Mouse (Mus musculus) midbrain, embryonic 12.5 days (tissue): ENCODE measurements around the gene Dusp1. TPM values are rescaled to one million over a fixed set of nuclear protein-coding genes. Genes with fewer than 3 reads are reported as not detected.

ENCODE experiments used
- ATAC-seq: fragments of 200-750 bp; cut with Nextera tagmentation; 2 replicates; pipeline ENCODE4 v1.8.0; 2017; ENCODE audit warnings: low read depth, moderate TSS enrichment, moderate library complexity; ENCODE audit not compliant: low FRiP score
- H3K27ac ChIP-seq: fragments of 300-500 bp; sonication (generic); replicated peaks from 2 replicates; pipeline ENCODE4 v1.5.1; 2016; ENCODE audit warnings: mild to moderate bottlenecking
- H3K27me3 ChIP-seq: fragments of 300-500 bp; sonication (generic); 2 replicates; pipeline ENCODE4 v1.6.1; 2016; ENCODE audit warnings: mild to moderate bottlenecking
- H3K36me3 ChIP-seq: fragments of 300-500 bp; sonication (generic); 2 replicates; pipeline ENCODE4 v1.6.1; 2016
- H3K4me1 ChIP-seq: fragments of 300-500 bp; sonication (generic); 2 replicates; pipeline ENCODE4 v1.6.1; 2016
- H3K4me2 ChIP-seq: fragments of 300-500 bp; sonication (generic); replicated peaks from 2 replicates; pipeline ENCODE4 v1.6.1; 2016; ENCODE audit warnings: mild to moderate bottlenecking, moderate library complexity
- H3K4me3 ChIP-seq: fragments of 300-500 bp; sonication (generic); 2 replicates; pipeline ENCODE4 v1.5.1; 2016; ENCODE audit warnings: mild to moderate bottlenecking
- H3K9ac ChIP-seq: fragments of 300-500 bp; sonication (generic); replicated peaks from 2 replicates; pipeline ENCODE4 v1.6.1; 2016; ENCODE audit warnings: mild to moderate bottlenecking, moderate library complexity
- H3K9me3 ChIP-seq: fragments of 300-500 bp; sonication (generic); 2 replicates; pipeline ENCODE4 v1.6.1; 2016; ENCODE audit warnings: mild to moderate bottlenecking
- WGBS: fragments of 180-500 bp; shearing (Covaris S2); methylation state at CpG from one replicate; pipeline ENCODE4 v1.1.7; 2016; 5-methylcytosine and 5-hydroxymethylcytosine counted together
- polyA plus RNA-seq: library from polyadenylated mRNA; unstranded; fragments of >200 nt; fragmentation: Nextera tagmentation; extraction: Ambion mirVana; gene quantifications from 2 replicates; pipeline ENCODE4 v1.2.1, GENCODE M21; 2016

Gene Dusp1
- polyA plus RNA-seq, 1 experiment from 2014 or later = 35.4 TPM

- no peak overlapping the region for H3K4me3 ChIP-seq
- no peaks in the 10 kb centered on the region for H3K4me1 ChIP-seq
- no peak for ATAC-seq
- no peak overlapping the region for H3K4me2 ChIP-seq
- H3K27ac ChIP-seq = no peak overlapping the region
- H3K9me3 ChIP-seq = no peaks in the 10 kb centered on the region
- H3K9ac ChIP-seq = no peak overlapping the region
- 69% methylated on average over 3 of the region's 3 CpGs for WGBS
- H3K27me3 ChIP-seq = no peaks in the 10 kb centered on the region; the same call in 1 of the 2 replicates
- no peaks in the 10 kb centered on the region for H3K36me3 ChIP-seq
These were observed 31.3 kb downstream of the Dusp1 start for GRCm38 (mm10) chr17:26530590-26531081.

GRCm38 (mm10) chr17:26529791-26530241 is 32.1 kb downstream of the Dusp1 start:
- WGBS = 82% methylated on average over 5 of the region's 5 CpGs
- H3K4me2 ChIP-seq = no peak overlapping the region
- H3K27me3 ChIP-seq = no peaks in the 10 kb centered on the region; the same call in 1 of the 2 replicates
- no peak overlapping the region for H3K27ac ChIP-seq
- H3K36me3 ChIP-seq = no peaks in the 10 kb centered on the region
- no peak overlapping the region for H3K4me3 ChIP-seq
- H3K4me1 ChIP-seq = no peaks in the 10 kb centered on the region
- ATAC-seq = no peak
- no peak overlapping the region for H3K9ac ChIP-seq
- H3K9me3 ChIP-seq = no peaks in the 10 kb centered on the region

GRCm38 (mm10) chr17:26528751-26529150 is 33.2 kb downstream of the Dusp1 start:
- 84% methylated on average over 6 of the region's 6 CpGs for WGBS
- no peaks in the 10 kb centered on the region for H3K4me1 ChIP-seq
- H3K27ac ChIP-seq = no peak overlapping the region
- no peak overlapping the region for H3K9ac ChIP-seq
- no peaks in the 10 kb centered on the region for H3K36me3 ChIP-seq
- no peaks in the 10 kb centered on the region for H3K9me3 ChIP-seq
- H3K27me3 ChIP-seq = no peaks in the 10 kb centered on the region; the same call in 1 of the 2 replicates
- H3K4me3 ChIP-seq = no peak overlapping the region
- H3K4me2 ChIP-seq = no peak overlapping the region
- ATAC-seq = no peak

- no peaks in the 10 kb centered on the region for H3K4me1 ChIP-seq
- no peak overlapping the region for H3K9ac ChIP-seq
- no peaks in the 10 kb centered on the region for H3K9me3 ChIP-seq
- no peak overlapping the region for H3K4me2 ChIP-seq
- no peaks in the 10 kb centered on the region for H3K36me3 ChIP-seq
- ATAC-seq = no peak
- no peaks in the 10 kb centered on the region for H3K27me3 ChIP-seq
- no peak overlapping the region for H3K27ac ChIP-seq
- H3K4me3 ChIP-seq = no peak overlapping the region
- 91% methylated on average over 9 of the region's 9 CpGs for WGBS
These were observed 34.6 kb downstream of the Dusp1 start for GRCm38 (mm10) chr17:26527291-26527690.

- Histone ChIP-seq H3K27ac (no peak overlapping the region), H3K4me2 (no peak overlapping the region), H3K4me3 (no peak overlapping the region), H3K9me3 (no peaks in the 10 kb centered on the region), H3K4me1 (no peaks in the 10 kb centered on the region), H3K27me3 (no peaks in the 10 kb centered on the region), H3K36me3 (no peaks in the 10 kb centered on the region), H3K9ac (no peak overlapping the region)
- 75% methylated on average over 7 of the region's 7 CpGs for WGBS
- no peak for ATAC-seq
These were observed 36.6 kb downstream of the Dusp1 start for GRCm38 (mm10) chr17:26525316-26525715.

- Histone ChIP-seq H3K4me3 (no peak overlapping the region), H3K4me2 (no peak overlapping the region), H3K4me1 (no peaks in the 10 kb centered on the region), H3K27me3 (no peaks in the 10 kb centered on the region), H3K9me3 (no peaks in the 10 kb centered on the region), H3K9ac (no peak overlapping the region), H3K27ac (no peak overlapping the region), H3K36me3 (no peaks in the 10 kb centered on the region)
- no peak for ATAC-seq
- 83% methylated on average over 4 of the region's 4 CpGs for WGBS
These were observed 37.1 kb downstream of the Dusp1 start for GRCm38 (mm10) chr17:26524801-26525200.

GRCm38 (mm10) chr17:26524316-26524715 is 37.6 kb downstream of the Dusp1 start:
- Histone ChIP-seq H3K4me3 (no peak overlapping the region), H3K4me2 (no peak overlapping the region), H3K27me3 (no peaks in the 10 kb centered on the region), H3K27ac (no peak overlapping the region), H3K36me3 (no peaks in the 10 kb centered on the region), H3K4me1 (no peaks in the 10 kb centered on the region), H3K9ac (no peak overlapping the region), H3K9me3 (no peaks in the 10 kb centered on the region)
- no peak for ATAC-seq

GRCm38 (mm10) chr17:26522711-26523110 is 39.2 kb downstream of the Dusp1 start:
- H3K27me3 ChIP-seq = no peaks in the 10 kb centered on the region
- H3K36me3 ChIP-seq = no peaks in the 10 kb centered on the region
- H3K4me1 ChIP-seq = no peaks in the 10 kb centered on the region
- no peak overlapping the region for H3K9ac ChIP-seq
- H3K4me2 ChIP-seq = no peak overlapping the region
- WGBS = 82% methylated on average over 4 of the region's 4 CpGs
- no peak overlapping the region for H3K4me3 ChIP-seq
- no peak for ATAC-seq
- no peaks in the 10 kb centered on the region for H3K9me3 ChIP-seq
- no peak overlapping the region for H3K27ac ChIP-seq

- Histone ChIP-seq H3K27ac (no peak overlapping the region), H3K9me3 (no peaks in the 10 kb centered on the region), H3K4me1 (no peaks in the 10 kb centered on the region), H3K4me3 (no peak overlapping the region), H3K36me3 (no peaks in the 10 kb centered on the region), H3K4me2 (no peak overlapping the region), H3K9ac (no peak overlapping the region), H3K27me3 (no peaks in the 10 kb centered on the region)
- no peak for ATAC-seq
- 88% methylated on average over 3 of the region's 3 CpGs for WGBS
These were observed 43.6 kb downstream of the Dusp1 start for GRCm38 (mm10) chr17:26518306-26518705.

- H3K27ac ChIP-seq = no peak overlapping the region
- peaks cover 1% of the 10 kb centered on the region; the same call in 1 of the 2 replicates for H3K27me3 ChIP-seq
- 90% methylated on average over 4 of the region's 4 CpGs for WGBS
- no peak overlapping the region for H3K4me3 ChIP-seq
- no peak overlapping the region for H3K9ac ChIP-seq
- no peak for ATAC-seq
- H3K4me2 ChIP-seq = no peak overlapping the region
- no peaks in the 10 kb centered on the region for H3K36me3 ChIP-seq
- no peaks in the 10 kb centered on the region for H3K4me1 ChIP-seq
- no peaks in the 10 kb centered on the region for H3K9me3 ChIP-seq
These were observed 46.3 kb downstream of the Dusp1 start for GRCm38 (mm10) chr17:26515675-26516074.

- H3K4me3 ChIP-seq = no peak overlapping the region
- ATAC-seq = no peak
- no peak overlapping the region for H3K9ac ChIP-seq
- H3K4me2 ChIP-seq = no peak overlapping the region
- H3K27me3 ChIP-seq = peaks cover 6% of the 10 kb centered on the region; the same call in 1 of the 2 replicates
- no peaks in the 10 kb centered on the region for H3K9me3 ChIP-seq
- 90% methylated on average over 3 of the region's 3 CpGs for WGBS
- no peak overlapping the region for H3K27ac ChIP-seq
- no peaks in the 10 kb centered on the region for H3K36me3 ChIP-seq
- no peaks in the 10 kb centered on the region for H3K4me1 ChIP-seq
These were observed 47.3 kb downstream of the Dusp1 start for GRCm38 (mm10) chr17:26514581-26515030.

- H3K4me1 ChIP-seq = peaks cover 4% of the 10 kb centered on the region; the same call in 1 of the 2 replicates
- H3K27ac ChIP-seq = no peak overlapping the region
- no peak overlapping the region for H3K4me3 ChIP-seq
- H3K27me3 ChIP-seq = peaks cover 6% of the 10 kb centered on the region; the same call in 1 of the 2 replicates
- 80% methylated on average over 6 of the region's 6 CpGs for WGBS
- no peak for ATAC-seq
- H3K9ac ChIP-seq = no peak overlapping the region
- no peaks in the 10 kb centered on the region for H3K9me3 ChIP-seq
- H3K4me2 ChIP-seq = no peak overlapping the region
- no peaks in the 10 kb centered on the region for H3K36me3 ChIP-seq
These were observed 48.3 kb downstream of the Dusp1 start for GRCm38 (mm10) chr17:26513459-26514290.
